Mouse (Mus musculus) ovary, postnatal 36 days (tissue): ENCODE measurements around the gene Lamp1.

Source experiments
- DNase-seq: peaks from one replicate; pipeline ENCODE4 v3.0.0; 2022; ENCODE audit warnings: low spot score, mixed read lengths

Gene Lamp1

DNA sequence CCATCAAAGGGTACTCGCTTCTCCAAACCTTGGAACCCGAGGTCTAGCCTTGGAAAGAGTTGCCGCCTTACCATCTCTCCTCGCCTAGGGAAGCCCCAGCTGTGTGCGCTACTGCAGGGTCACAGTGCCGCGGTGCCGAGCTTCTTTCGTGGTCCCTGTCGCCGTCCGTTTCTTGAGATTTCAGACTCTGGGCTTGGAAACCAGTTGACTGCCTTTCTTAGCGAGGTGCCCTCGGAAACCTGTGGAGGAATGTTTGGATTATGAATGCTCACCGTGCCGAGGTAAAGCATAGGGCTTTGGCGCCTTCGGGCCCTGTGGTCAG lies 42.0 kb downstream of the Lamp1 start:
- DNase-seq = no peak

DNA sequence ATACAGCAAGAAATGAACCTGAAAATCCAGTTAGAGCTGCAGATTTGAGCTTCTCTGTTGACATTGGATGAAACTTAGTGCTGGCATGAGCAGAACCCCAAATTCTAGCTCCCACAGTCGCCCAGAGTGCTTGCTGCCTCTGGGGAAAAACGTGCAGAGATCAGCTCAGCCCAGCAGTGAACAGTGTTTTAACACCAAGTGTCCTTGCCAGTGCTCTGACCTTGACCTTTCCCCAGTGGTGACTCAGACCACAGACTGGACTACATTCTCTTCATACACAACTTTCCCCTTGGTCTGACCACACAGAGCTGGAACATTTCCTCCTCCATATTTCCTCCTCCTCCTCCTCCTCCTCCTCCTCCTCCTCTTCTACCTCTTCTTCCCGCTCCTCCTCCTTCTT lies 43.1 kb downstream of the Lamp1 start:
- no peak for DNase-seq

DNA sequence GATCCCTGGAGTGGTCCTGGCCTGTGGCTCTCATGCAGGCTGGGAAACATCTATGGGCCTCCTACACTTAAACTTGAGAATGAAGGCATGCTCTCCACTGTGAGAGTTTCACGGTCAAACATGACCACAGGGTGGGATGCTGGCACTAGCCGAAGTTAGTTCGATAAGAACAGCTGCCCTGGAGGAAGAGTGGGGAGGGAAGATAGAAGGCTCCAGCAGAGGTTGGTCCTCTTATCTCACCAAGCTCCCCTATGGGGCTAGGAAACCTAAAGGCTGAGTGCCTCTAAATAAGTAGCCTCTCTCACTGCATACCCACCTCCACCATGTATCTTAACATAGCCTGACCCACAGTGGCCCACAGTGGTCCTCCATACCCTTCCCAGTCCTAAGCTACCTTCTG lies 43.8 kb downstream of the Lamp1 start:
- no peak for DNase-seq

DNA sequence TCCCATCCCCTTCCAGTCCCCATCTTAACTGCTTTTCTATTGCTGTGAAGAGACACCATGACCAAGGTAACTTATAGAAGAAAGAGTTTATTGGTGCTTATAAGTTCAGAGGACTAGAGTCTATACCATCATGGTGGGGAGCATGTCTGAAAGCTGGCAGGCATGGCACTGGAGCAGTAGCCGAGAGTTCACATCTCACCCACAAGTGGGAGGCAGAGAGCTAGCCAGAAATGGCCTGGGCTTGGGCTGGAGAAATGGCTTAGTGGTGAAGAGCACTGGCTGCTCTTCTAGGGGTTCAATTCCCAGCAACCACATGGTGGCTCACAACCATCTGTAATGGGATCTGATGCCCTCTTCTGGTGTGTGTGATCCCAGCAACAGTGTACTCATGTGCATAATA lies 44.5 kb downstream of the Lamp1 start:
- no peak for DNase-seq

DNA sequence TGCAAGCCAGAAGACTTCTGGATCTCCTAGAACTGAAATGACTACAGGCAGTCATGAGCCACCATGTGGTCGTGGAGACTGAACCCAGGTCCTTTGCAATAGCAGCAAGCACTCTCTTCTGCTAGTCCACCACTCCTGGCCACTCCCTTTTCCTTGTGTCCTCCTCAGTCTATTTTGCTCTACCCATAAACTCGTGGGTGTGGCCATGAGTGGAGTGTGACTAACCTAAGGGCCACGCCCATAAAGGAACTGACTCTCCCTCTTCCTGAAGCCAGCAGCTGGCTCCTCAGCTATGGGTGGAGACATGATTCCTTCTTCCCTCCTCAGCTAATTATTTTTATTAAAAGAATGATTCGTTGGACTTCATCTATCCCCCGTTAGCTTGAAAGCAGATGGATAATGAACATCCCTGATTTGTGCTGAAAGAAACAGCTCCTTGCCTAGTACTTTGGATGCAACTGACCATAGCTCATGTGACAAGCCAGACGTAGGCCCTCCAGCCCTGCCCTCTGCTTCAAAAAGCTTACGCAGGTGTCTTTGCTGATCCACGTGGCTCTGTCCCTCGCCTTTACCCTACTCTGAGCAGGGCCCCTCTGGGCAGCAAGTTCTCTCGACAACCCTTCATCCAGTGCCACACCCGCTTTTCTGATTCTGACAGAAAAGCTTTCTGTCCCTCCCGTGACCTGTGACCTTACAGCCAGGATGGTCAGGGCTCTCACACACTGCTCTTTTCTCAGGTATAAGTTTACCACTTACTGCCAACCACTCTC lies 45.6 kb downstream of the Lamp1 start:
- DNase-seq = no peak

DNA sequence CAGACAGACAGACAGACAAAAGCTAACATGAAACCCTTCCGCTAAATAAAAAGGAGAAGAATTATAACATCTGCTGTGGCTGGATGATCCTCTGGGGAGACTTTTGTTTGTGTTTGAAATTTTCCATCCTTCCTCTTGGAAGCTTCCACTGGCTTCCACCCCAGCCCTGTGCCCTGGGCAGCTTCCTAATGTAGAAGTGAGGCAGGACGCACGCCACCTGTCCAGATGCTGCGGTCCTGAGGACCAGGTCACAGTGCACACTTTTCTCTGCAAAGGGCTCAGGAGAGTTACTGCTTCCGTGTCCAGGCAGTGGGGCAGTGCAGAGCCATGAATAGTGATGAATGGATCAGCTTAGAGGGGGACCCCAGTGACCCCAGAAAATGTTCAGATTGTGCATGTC lies 46.4 kb downstream of the Lamp1 start:
- DNase-seq = no peak

DNA sequence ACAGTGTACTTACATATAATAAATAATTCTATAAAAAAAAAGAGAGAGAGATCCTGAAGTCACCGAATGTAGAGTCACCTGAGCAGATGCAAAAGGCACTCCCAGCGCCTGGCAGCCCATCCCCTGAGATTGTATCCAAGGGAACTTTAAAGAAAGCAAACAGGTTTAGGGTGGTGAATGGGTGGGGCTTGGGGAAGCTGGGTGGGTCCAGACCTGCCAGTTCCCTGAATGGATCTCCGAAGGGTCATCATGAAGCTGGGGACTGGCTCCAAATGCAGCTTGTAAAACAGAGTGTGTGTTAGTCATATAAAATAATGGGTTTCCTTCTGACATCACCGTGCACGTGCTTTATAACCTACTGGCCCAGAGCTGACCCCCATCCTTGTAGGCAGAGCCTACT lies 47.3 kb downstream of the Lamp1 start:
- no peak for DNase-seq

DNA sequence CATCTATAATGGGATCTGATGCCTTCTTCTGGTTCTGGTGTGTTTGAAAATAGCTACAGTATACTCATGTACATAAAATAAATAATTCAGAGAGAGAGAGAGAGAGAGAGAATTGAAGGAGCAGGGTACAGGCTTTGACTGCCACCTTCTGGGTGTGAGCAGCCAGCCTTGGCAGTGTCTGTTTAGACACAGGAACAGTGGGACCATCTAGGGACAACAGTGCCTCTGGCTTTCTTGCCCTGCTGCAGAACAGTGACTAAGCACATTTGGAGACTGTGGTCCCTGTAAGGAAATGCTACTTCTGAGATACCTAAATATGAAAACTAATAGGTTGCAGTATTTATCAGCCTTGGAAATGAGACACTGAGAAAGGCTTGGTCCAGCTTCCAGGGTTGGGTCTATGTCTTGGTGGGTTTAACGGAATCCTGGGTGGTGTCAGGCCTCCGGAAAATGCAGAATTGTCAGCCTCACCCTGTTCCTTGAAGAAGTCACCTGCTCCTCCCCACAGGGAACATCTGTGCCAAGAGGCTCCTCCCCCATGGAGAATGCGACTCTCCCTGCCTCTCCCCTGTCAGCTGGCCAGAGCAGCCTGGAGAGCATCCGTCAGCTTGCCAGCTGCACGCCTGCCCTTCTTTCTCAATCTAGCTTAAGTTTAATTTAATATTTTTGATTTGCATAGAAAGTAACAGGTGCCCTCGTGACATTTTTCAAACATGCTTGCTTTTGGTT lies 49.8 kb downstream of the Lamp1 start:
- DNase-seq = no peak

DNA sequence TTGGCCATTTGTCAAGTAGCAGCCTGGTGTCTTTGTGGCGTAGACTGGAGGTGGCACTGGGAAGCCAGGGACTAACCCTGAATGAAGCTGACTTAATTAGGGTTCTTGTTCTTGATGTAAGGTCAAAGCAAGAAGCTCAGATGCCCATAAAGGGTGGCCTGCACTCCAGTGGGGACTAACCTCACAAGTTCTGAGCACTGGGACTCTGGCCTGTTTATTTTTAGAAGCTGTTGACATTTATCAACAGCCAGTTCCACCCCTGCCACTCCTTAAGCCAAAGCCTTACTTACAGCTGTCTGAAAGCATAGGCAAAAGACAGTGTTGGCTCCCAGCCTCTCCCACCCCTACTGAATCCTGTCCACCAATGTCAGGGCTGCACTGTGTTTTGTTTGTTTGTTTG lies 50.8 kb downstream of the Lamp1 start:
- DNase-seq = no peak

DNA sequence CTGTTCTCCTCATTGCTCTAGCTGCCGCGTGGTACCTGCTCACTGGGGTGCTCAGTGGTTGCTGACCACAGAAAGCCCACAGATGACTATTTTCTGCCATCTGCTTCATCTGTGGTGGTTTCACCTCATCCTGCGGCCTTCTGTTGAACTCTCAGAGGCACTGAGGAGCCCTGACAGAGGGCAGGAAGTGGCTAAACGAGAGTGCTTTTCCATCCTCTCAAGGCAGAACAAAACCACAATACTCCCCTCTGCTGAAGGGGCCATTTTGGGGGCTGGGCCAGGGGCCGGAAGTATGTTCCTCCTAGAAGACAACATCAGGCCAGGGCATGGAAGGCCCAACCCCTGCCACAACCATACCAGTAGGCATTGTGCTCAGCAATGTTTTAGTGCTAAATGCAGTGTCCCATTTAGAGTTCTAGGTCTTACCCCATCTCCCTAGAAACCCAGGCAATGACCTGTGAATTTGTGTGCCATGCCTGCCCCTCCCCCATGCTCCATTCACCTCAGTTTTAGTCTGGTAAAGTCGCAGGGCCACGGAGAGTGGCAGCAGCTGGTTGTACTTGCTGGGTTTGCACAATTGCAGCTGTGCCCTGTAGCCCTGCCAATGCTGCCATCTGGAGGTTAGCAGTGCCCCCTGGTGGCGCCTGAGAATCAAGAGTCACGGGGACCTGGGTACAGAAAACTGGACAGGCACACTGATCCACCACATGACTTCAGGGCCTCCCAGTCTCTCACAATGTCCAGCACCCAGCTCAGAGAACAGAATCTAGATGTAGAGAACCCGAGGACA lies 54.7 kb downstream of the Lamp1 start:
- DNase-seq = peak; percentile 88

DNA sequence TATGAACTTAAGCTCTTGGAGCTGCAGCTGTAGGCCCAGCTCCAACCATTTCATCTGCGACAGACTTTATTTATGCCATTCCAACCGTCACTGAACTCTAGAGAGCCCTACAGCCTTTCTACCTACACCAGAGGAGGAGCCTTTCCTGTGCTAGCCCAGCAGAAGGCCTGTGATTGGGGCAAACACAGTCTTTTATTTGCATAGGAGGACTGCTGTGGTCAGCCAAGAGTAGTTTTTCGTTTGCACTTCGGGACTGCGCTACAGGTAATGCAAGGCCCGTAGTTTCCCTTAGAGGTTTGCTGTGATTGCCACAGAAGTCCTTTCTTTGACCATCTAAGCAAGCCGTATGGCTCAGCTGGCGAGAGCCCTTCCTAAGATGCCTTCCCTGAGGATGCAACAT lies 57.4 kb downstream of the Lamp1 start:
- no peak for DNase-seq

DNA sequence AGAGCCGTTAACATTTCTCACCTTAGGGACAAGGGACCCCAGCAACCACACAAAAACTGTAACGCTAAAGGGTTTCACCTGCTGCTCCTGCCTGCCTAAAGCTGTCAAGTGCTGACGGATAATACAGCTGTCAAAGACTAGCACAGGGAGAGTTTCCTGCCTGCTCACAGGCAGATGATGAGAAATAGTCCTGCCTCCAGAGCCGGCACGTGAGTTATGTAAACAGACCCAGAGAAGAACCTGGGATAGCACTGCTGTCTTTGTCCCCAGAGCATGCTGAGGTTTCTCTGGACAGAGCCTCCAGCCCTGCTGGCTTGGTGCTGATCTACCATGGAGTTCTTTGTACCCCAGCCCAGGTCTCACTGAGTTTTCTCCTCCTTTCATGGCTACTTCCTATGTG lies 58.1 kb downstream of the Lamp1 start:
- DNase-seq = no peak

DNA sequence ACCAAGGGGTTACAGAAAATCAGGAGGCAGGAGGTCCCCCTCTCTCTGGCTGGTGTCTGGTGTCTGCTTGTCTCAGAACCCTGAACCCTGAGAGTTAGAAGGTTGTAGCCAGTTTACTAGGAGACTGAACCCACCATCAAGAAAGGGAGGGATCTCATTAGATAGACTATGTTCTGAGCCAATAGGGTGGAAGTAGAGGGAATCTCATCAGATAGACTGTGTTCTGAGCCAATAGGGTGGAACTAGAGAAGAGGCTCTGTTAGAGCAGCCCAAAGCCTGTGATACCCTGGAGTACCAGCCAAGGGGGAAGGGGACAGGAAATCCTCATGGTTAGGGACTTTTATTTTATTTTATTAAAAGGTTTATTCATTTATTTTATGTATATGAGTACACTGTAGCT lies 59.0 kb downstream of the Lamp1 start:
- DNase-seq = no peak

DNA sequence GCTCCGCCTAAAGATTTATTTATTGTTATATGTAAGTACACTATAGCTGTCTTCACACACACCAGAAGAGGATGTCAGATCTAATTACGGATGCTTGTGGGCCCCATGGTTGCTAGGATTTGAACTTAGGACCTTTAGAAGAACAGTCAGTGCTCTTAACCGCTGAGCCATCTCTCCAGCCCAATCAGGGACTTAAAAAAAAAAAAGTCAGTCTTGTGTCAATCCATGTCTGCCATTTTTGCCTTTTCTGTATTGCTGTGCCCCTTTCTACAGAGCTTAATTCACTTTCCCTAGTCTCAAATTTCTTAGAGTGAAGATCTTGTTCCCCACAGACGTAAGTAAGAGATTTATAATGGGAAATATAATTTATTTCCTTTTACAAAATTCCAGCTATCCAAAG lies 59.5 kb downstream of the Lamp1 start:
- no peak for DNase-seq

DNA sequence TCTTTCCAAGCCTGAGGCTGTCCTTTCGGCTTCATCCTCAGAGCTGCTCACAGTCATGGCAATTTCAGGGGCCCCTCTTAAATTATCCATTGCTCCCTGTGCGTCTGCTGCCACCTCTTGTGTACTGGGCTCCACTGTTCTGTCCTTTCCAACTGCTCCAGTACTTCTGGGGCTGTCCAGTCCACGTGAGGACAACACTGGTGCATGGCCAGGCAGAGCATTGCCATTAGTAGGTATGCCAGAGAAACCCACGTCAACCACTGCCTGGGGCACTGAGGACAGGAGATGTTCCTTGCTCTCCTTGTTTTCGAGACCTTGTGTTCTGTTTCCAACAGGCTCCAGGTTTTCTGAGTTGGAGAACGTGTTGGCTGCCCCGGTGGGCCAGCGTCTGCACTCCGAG lies 65.5 kb downstream of the Lamp1 start:
- DNase-seq = no peak
